Mouse (Mus musculus) limb, embryonic 14.5 days (tissue): ENCODE data around the gene App. TPM values are rescaled to one million over a fixed set of nuclear protein-coding genes. Genes with fewer than 3 reads are reported as not detected.

Experiments
- ATAC-seq: fragments of 200-750 bp; cut with Nextera tagmentation; 2 replicates; pipeline ENCODE4 v1.8.0; 2017; ENCODE audit warnings: low read depth, moderate number of reproducible peaks, moderate TSS enrichment; ENCODE audit not compliant: low FRiP score
- DNase-seq: peaks from one replicate; pipeline ENCODE4 v3.0.0-alpha.2; 2015; ENCODE audit warnings: low spot score
- H3K27ac ChIP-seq: fragments of 300-500 bp; sonication (generic); replicated peaks from 2 replicates; pipeline ENCODE4 v1.5.1; 2014; ENCODE audit warnings: low read depth, mild to moderate bottlenecking, low read length, moderate library complexity, mixed read lengths
- H3K27me3 ChIP-seq: fragments of 300-500 bp; sonication (generic); 2 replicates; pipeline ENCODE4 v1.6.1; 2014; ENCODE audit warnings: low read length, mixed read lengths; ENCODE audit not compliant: control insufficient read depth, insufficient read depth
- H3K36me3 ChIP-seq: fragments of 300-500 bp; sonication (generic); 2 replicates; pipeline ENCODE4 v1.6.1; 2014; ENCODE audit warnings: mild to moderate bottlenecking, low read length, moderate library complexity, mixed read lengths; ENCODE audit not compliant: control insufficient read depth, insufficient read depth
- H3K4me1 ChIP-seq: fragments of 300-500 bp; sonication (generic); 2 replicates; pipeline ENCODE4 v1.6.1; 2014; ENCODE audit warnings: antibody characterized with exemption, low read length, mixed read lengths; ENCODE audit not compliant: control insufficient read depth, insufficient read depth
- H3K4me2 ChIP-seq: fragments of 300-500 bp; sonication (generic); replicated peaks from 2 replicates; pipeline ENCODE4 v1.6.1; 2014; ENCODE audit warnings: low read depth, mild to moderate bottlenecking, low read length, moderate library complexity; ENCODE audit not compliant: severe bottlenecking
- H3K4me3 ChIP-seq: fragments of 300-500 bp; sonication (generic); replicated peaks from 2 replicates; pipeline ENCODE4 v1.5.1; 2014; ENCODE audit warnings: low read length
- H3K9ac ChIP-seq: fragments of 300-500 bp; sonication (generic); 2 replicates; pipeline ENCODE4 v1.6.1; 2014; ENCODE audit warnings: mild to moderate bottlenecking, low read depth, low read length, moderate library complexity; ENCODE audit not compliant: severe bottlenecking
- H3K9me3 ChIP-seq: fragments of 300-500 bp; sonication (generic); 2 replicates; pipeline ENCODE4 v1.6.1; 2016; ENCODE audit warnings: low read length; ENCODE audit not compliant: control insufficient read depth
- POLR2A ChIP-seq: fragments of 200-500 bp; IDR thresholded peaks from 2 replicates; pipeline ENCODE4 v1.8.0; 2012; ENCODE audit warnings: inconsistent platforms, mild to moderate bottlenecking, moderate library complexity, borderline replicate concordance; ENCODE audit not compliant: insufficient read depth, insufficient read length; ENCODE audit errors: extremely low read depth
- WGBS: fragments of 180-500 bp; shearing (Covaris S2); extraction: QIAGEN DNeasy Blood & Tissue Kit; methylation state at CpG from one replicate; pipeline ENCODE4 v1.1.7; 2014; 5-methylcytosine and 5-hydroxymethylcytosine counted together
- polyA plus RNA-seq, 2 experiments: library from polyadenylated mRNA; depleted of rRNA in 1 of 2; stranded (reverse) in 1 of 2; unstranded in 1 of 2; fragments of >200 nt; fragmentation: Nextera tagmentation in 1 of 2; extraction: Ambion mirVana in 1 of 2; gene quantifications; 2 replicates each; pipeline versions ENCODE4 v1.2.1 to v1.2.3; 2012 to 2014

Gene App
- polyA plus RNA-seq, 2 experiments, result 206 to 326 TPM

DNA sequence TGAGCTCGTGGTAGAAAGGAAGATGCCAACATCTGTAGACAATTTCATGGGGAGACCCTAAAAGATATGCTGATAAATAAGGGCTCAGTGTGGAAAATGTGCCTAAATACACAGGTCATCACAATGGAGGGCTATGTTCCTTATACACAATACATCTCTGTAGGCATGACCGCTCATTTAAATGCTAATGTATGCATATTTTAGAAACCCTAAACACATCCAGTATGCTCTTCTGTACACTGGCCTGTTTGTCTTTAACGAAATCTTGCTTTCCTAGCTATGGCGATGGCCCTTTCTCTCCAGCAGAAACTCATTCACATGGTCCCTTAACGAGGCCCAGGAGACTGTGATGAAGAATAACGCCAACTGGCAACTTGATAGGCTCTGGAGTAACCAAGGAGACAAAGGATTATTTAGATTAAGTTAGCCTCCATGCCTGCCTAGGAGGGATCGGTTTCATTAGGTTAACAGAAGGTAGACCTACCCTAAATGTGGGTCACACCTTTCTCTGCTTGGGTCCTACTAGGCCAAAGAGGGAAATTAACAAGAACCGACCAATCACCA lies 185.8 kb downstream of the App start:
- TF ChIP-seq POLR2A, result no peak
- peaks cover 2% of the 10 kb centered on the region; the same call in 1 of the 2 replicates for H3K4me1 ChIP-seq
- no peak overlapping the region for H3K4me3 ChIP-seq
- no peaks in the 10 kb centered on the region for H3K27me3 ChIP-seq
- peaks cover 10% of the 10 kb centered on the region for H3K36me3 ChIP-seq
- no peak overlapping the region for H3K4me2 ChIP-seq
- H3K9me3 ChIP-seq, result no peaks in the 10 kb centered on the region
- ATAC-seq (no peak), DNase-seq (no peak)
- no peak overlapping the region for H3K27ac ChIP-seq
- WGBS, result 80% methylated on average over 8 of the region's 8 CpGs
- no peak overlapping the region for H3K9ac ChIP-seq

DNA sequence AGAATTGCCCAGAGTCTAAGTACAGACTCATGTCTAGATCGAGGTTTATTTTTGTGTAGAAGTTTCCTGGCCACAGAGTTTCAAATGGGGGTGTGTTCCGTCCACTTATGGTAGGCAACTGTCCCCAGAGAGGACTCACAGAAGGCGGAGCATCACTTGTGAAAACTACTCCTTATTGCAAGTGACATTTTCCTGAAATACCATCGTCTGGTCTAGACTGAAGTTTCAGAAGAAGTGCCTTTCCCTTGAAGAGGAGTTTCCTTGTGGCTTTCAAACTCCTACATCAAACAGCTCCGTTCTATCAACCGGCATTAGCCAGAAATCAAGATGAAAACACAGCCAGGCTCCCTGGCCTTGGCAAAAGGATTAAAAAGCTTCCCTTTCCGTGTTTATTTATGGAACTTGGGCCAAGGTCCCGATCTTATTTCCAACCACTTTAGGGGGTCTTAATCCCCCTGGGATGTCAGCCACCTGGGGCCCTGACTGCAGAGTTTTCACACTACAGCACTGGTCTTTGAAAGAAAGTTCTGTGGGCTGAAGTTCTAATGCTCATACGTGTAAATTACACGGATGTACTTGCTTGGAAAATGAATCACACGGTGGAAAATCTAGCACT lies 187.4 kb downstream of the App start:
- Histone ChIP-seq H3K9ac (no peak overlapping the region), H3K4me3 (no peak overlapping the region), H3K4me2 (no peak overlapping the region), H3K27me3 (no peaks in the 10 kb centered on the region), H3K9me3 (no peaks in the 10 kb centered on the region), H3K4me1 (peaks cover 2% of the 10 kb centered on the region; the same call in 1 of the 2 replicates), H3K27ac (no peak overlapping the region), H3K36me3 (peaks cover 10% of the 10 kb centered on the region)
- 74% methylated on average over 11 of the region's 11 CpGs for WGBS
- no peak for ATAC-seq
- TF ChIP-seq POLR2A, result no peak
- no peak for DNase-seq

DNA sequence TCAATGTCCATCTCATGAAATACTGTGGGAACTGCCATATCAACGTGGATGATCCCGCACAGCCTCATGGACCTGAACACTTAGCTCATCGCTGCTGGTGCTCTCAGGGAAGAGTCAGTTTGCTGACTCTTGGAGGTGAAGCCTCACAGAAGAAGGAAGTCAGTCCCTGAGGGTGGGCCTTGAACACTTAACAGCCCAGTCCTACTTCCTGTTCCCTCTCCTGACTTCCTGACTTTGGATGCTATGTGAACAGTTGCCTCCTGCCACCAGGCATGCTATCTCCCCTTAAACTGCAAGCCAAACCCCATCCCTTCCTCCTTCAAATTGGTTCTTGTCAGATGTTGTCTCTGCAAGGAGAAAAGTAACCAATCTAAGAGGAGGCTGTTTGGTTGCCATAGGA lies 188.2 kb downstream of the App start:
- H3K4me2 ChIP-seq, result no peak overlapping the region
- DNase-seq, result no peak
- no peak for ATAC-seq
- H3K9ac ChIP-seq, result no peak overlapping the region
- no peak overlapping the region for H3K27ac ChIP-seq
- H3K4me3 ChIP-seq, result no peak overlapping the region
- H3K9me3 ChIP-seq, result no peaks in the 10 kb centered on the region
- WGBS, result 87% methylated on average over 3 of the region's 3 CpGs
- no peaks in the 10 kb centered on the region for H3K27me3 ChIP-seq
- H3K36me3 ChIP-seq, result peaks cover 10% of the 10 kb centered on the region
- H3K4me1 ChIP-seq, result peaks cover 2% of the 10 kb centered on the region; the same call in 1 of the 2 replicates
- TF ChIP-seq POLR2A, result no peak

DNA sequence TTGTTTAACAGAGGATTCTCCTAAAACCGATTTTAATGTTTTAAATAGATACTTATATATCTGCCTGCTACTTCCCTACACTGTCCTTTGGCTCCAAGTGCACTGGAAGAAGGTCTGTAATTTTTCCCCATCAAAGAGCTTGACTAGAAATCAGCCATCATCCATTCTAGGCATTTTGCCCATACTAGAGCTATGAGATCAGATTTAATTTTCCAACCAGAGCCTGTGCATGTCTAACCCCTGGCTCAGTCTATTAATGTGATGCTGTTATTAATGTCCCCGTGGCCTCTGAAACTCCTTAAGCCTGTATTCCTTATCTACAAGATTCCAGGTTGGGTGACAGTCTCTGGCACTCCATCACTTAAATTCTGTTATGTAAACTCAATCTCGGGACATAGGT lies 190.1 kb downstream of the App start:
- no peak for ATAC-seq
- no peak overlapping the region for H3K4me3 ChIP-seq
- WGBS, result 78% methylated on average over 3 of the region's 3 CpGs
- no peaks in the 10 kb centered on the region for H3K9me3 ChIP-seq
- H3K4me1 ChIP-seq, result peaks cover 2% of the 10 kb centered on the region; the same call in 1 of the 2 replicates
- TF ChIP-seq POLR2A, result no peak
- H3K36me3 ChIP-seq, result peaks cover 10% of the 10 kb centered on the region
- no peak overlapping the region for H3K9ac ChIP-seq
- H3K27ac ChIP-seq, result no peak overlapping the region
- DNase-seq, result peak; percentile 44
- no peak overlapping the region for H3K4me2 ChIP-seq
- H3K27me3 ChIP-seq, result no peaks in the 10 kb centered on the region

DNA sequence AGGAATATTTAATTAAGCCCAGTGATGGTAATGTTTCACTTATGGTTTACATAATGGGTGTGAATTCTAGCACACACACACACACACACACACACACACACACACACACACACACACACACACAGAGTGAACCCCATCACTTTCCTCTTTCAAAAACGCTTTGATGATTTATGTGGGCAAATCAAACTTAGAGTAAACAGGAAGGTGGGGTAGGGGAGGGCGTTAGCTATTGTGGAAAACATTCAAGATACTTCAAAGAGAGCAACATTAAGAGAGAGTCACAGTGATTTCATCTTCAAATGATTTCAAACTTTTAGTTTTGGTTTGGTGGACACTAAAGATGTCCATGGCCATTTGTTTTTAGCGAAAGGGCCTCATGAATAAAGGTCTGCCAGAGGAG lies 191.0 kb downstream of the App start:
- DNase-seq, result no peak

More for the DNA sequence above, 191.0 kb downstream of the App start:
- Histone ChIP-seq H3K9ac (no peak overlapping the region), H3K27ac (no peak overlapping the region), H3K4me3 (no peak overlapping the region), H3K27me3 (no peaks in the 10 kb centered on the region), H3K4me2 (no peak overlapping the region), H3K4me1 (peaks cover 2% of the 10 kb centered on the region; the same call in 1 of the 2 replicates), H3K9me3 (no peaks in the 10 kb centered on the region), H3K36me3 (peaks cover 11% of the 10 kb centered on the region)
- WGBS, result 76% methylated on average over 3 of the region's 3 CpGs
- ATAC-seq, result no peak
- no peak for TF ChIP-seq POLR2A
